Mouse (Mus musculus) liver, embryonic 15.5 days (tissue): ENCODE results near the gene Pik3c2g. TPM values are rescaled to one million over a fixed set of nuclear protein-coding genes. Genes with fewer than 3 reads are reported as not detected.

Experiments
- ATAC-seq: fragments of 200-750 bp; cut with Nextera tagmentation; 2 replicates; pipeline ENCODE4 v1.8.0; 2017; ENCODE audit warnings: moderate number of reproducible peaks, mild to moderate bottlenecking, moderate library complexity; ENCODE audit not compliant: insufficient read depth
- H3K27ac ChIP-seq: fragments of 300-500 bp; sonication (generic); replicated peaks from 2 replicates; pipeline ENCODE4 v1.5.1; 2015; ENCODE audit warnings: mild to moderate bottlenecking, inconsistent platforms
- H3K27me3 ChIP-seq: fragments of 300-500 bp; sonication (generic); 2 replicates; pipeline ENCODE4 v1.6.1; 2015; ENCODE audit warnings: mild to moderate bottlenecking, inconsistent platforms
- H3K36me3 ChIP-seq: fragments of 300-500 bp; sonication (generic); replicated peaks from 2 replicates; pipeline ENCODE4 v1.6.1; 2015; ENCODE audit warnings: moderate library complexity, mild to moderate bottlenecking, inconsistent platforms
- H3K4me1 ChIP-seq: fragments of 300-500 bp; sonication (generic); replicated peaks from 2 replicates; pipeline ENCODE4 v1.6.1; 2015; ENCODE audit warnings: inconsistent platforms
- H3K4me2 ChIP-seq: fragments of 300-500 bp; sonication (generic); 2 replicates; pipeline ENCODE4 v1.6.1; 2015; ENCODE audit warnings: moderate library complexity, mild to moderate bottlenecking, inconsistent platforms
- H3K4me3 ChIP-seq: fragments of 300-500 bp; sonication (generic); replicated peaks from 2 replicates; pipeline ENCODE4 v1.5.1; 2015; ENCODE audit warnings: mild to moderate bottlenecking, inconsistent platforms
- H3K9ac ChIP-seq: fragments of 300-500 bp; sonication (generic); 2 replicates; pipeline ENCODE4 v1.6.1; 2015; ENCODE audit warnings: moderate library complexity, mild to moderate bottlenecking, inconsistent platforms
- H3K9me3 ChIP-seq: fragments of 300-500 bp; sonication (generic); replicated peaks from 2 replicates; pipeline ENCODE4 v1.6.1; 2016; ENCODE audit warnings: inconsistent platforms
- WGBS: fragments of 180-500 bp; shearing (Covaris S2); methylation state at CpG from one replicate; pipeline ENCODE4 v1.1.7; 2015; ENCODE audit warnings: mixed read lengths; ENCODE audit not compliant: insufficient replicate concordance; 5-methylcytosine and 5-hydroxymethylcytosine counted together
- polyA plus RNA-seq: library from polyadenylated mRNA; unstranded; fragments of >200 nt; fragmentation: Nextera tagmentation; extraction: Ambion mirVana; gene quantifications from 2 replicates; pipeline ENCODE4 v1.2.1, GENCODE M21; 2015

The Pik3c2g gene
- polyA plus RNA-seq, 1 experiment from 2014 or later: 4.2 TPM

- Histone ChIP-seq H3K4me2 (no peak overlapping the region), H3K27ac (no peak overlapping the region), H3K9me3 (no peaks in the 10 kb centered on the region), H3K27me3 (no peaks in the 10 kb centered on the region), H3K36me3 (no peaks in the 10 kb centered on the region), H3K4me1 (no peaks in the 10 kb centered on the region), H3K9ac (no peak overlapping the region), H3K4me3 (no peak overlapping the region)
- no peak for ATAC-seq
- WGBS: 70% methylated on average over 3 of the region's 3 CpGs
Measured at GRCm38 (mm10) chr6:139984069-139984468, 397.0 kb downstream of the Pik3c2g start.

- Histone ChIP-seq H3K4me2 (no peak overlapping the region), H3K4me3 (no peak overlapping the region), H3K9me3 (no peaks in the 10 kb centered on the region), H3K27me3 (no peaks in the 10 kb centered on the region), H3K4me1 (no peaks in the 10 kb centered on the region), H3K9ac (no peak overlapping the region), H3K36me3 (no peaks in the 10 kb centered on the region), H3K27ac (no peak overlapping the region)
- WGBS: 42% methylated on average over 2 of the region's 2 CpGs
- no peak for ATAC-seq
Measured at GRCm38 (mm10) chr6:139986564-139986963, 399.5 kb downstream of the Pik3c2g start.

GRCm38 (mm10) chr6:139989075-139989474 lies 402.1 kb downstream of the Pik3c2g start:
- Histone ChIP-seq H3K4me1 (no peaks in the 10 kb centered on the region), H3K9me3 (no peaks in the 10 kb centered on the region), H3K4me2 (no peak overlapping the region), H3K9ac (no peak overlapping the region), H3K27ac (no peak overlapping the region), H3K27me3 (no peaks in the 10 kb centered on the region), H3K36me3 (no peaks in the 10 kb centered on the region), H3K4me3 (no peak overlapping the region)
- ATAC-seq: no peak
- 73% methylated on average over 6 of the region's 6 CpGs for WGBS

- Histone ChIP-seq H3K9ac (no peak overlapping the region), H3K4me2 (no peak overlapping the region), H3K36me3 (no peaks in the 10 kb centered on the region), H3K27me3 (no peaks in the 10 kb centered on the region), H3K9me3 (no peaks in the 10 kb centered on the region), H3K4me3 (no peak overlapping the region), H3K4me1 (no peaks in the 10 kb centered on the region), H3K27ac (no peak overlapping the region)
- no peak for ATAC-seq
- 66% methylated on average over 10 of the region's 10 CpGs for WGBS
Measured at GRCm38 (mm10) chr6:139989597-139989996, 402.6 kb downstream of the Pik3c2g start.

- no peak for ATAC-seq
Measured at GRCm38 (mm10) chr6:140005181-140005580, 418.2 kb downstream of the Pik3c2g start.

More at GRCm38 (mm10) chr6:140005181-140005580, 418.2 kb downstream of the Pik3c2g start:
- WGBS: 57% methylated on average over 3 of the region's 3 CpGs
- Histone ChIP-seq H3K27ac (no peak overlapping the region), H3K36me3 (no peaks in the 10 kb centered on the region), H3K9me3 (no peaks in the 10 kb centered on the region; the same call in 1 of the 2 replicates), H3K27me3 (no peaks in the 10 kb centered on the region), H3K4me1 (no peaks in the 10 kb centered on the region), H3K4me3 (no peak overlapping the region), H3K4me2 (no peak overlapping the region), H3K9ac (no peak overlapping the region)

Other genes with a start within 250 kb of the Pik3c2g start
- not detected in 2 replicates for gene Rergl, start 85.2 kb upstream of the Pik3c2g start, polyA plus RNA-seq